Mouse (Mus musculus): ENCODE measurements around the gene Omd.

DNA sequence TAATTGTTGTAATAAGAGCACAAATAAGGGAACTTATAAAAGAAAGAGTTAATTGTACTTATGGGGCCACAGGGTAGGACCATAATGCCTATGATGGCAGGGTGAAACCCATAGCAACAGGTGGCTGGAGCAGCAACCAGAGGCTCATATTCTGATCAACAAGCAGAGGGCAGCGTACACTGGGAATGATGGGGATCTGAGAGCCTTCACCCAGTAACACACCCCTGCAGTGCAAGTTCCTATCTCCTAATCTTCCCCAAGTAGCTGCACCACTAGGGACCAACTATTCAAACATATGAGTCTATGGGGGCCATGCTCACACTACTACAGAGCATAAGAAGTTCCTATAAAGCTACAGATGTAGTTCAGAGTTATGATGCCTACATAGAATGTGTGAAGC lies 17.9 kb upstream of the Omd start:
- TF ChIP-seq CTCF (IDR thresholded peaks at IDR 0.05; ENCODE audit: insufficient read depth, low read length) (no peak), POLR2A (IDR thresholded peaks at IDR 0.05; ENCODE audit: borderline replicate concordance, extremely low read depth, low read depth, low read length) (no peak)

Data from lung, adult 2 months (tissue).